Mouse (Mus musculus) hindbrain, embryonic 15.5 days (tissue): Measurements from ENCODE around the gene Zfp518b. TPM values are rescaled to one million over a fixed set of nuclear protein-coding genes. Genes with fewer than 3 reads are reported as not detected.

Experiments
- ATAC-seq: fragments of 200-750 bp; cut with Nextera tagmentation; 2 replicates; pipeline ENCODE4 v1.8.0; 2017; ENCODE audit warnings: low read depth, moderate number of reproducible peaks, moderate TSS enrichment; ENCODE audit not compliant: low FRiP score
- H3K27ac ChIP-seq: fragments of 300-500 bp; sonication (generic); replicated peaks from 2 replicates; pipeline ENCODE4 v1.5.1; 2015; ENCODE audit warnings: mild to moderate bottlenecking, inconsistent platforms
- H3K27me3 ChIP-seq: fragments of 300-500 bp; sonication (generic); 2 replicates; pipeline ENCODE4 v1.6.1; 2015; ENCODE audit warnings: control low read depth, inconsistent platforms
- H3K36me3 ChIP-seq: fragments of 300-500 bp; sonication (generic); 2 replicates; pipeline ENCODE4 v1.6.1; 2015; ENCODE audit warnings: control low read depth, inconsistent platforms
- H3K4me1 ChIP-seq: fragments of 300-500 bp; sonication (generic); replicated peaks from 2 replicates; pipeline ENCODE4 v1.6.1; 2015; ENCODE audit warnings: control low read depth, inconsistent platforms
- H3K4me2 ChIP-seq: fragments of 300-500 bp; sonication (generic); 2 replicates; pipeline ENCODE4 v1.6.1; 2015; ENCODE audit warnings: moderate library complexity, mild to moderate bottlenecking, inconsistent platforms
- H3K4me3 ChIP-seq: fragments of 300-500 bp; sonication (generic); 2 replicates; pipeline ENCODE4 v1.5.1; 2015; ENCODE audit warnings: mild to moderate bottlenecking, inconsistent platforms
- H3K9ac ChIP-seq: fragments of 300-500 bp; sonication (generic); 2 replicates; pipeline ENCODE4 v1.6.1; 2015; ENCODE audit warnings: inconsistent platforms
- H3K9me3 ChIP-seq: fragments of 300-500 bp; sonication (generic); 2 replicates; pipeline ENCODE4 v1.6.1; 2016; ENCODE audit warnings: control low read depth, inconsistent platforms
- WGBS: fragments of 180-500 bp; shearing (Covaris S2); methylation state at CpG from one replicate; pipeline ENCODE4 v1.1.7; 2015; 5-methylcytosine and 5-hydroxymethylcytosine counted together
- polyA plus RNA-seq: library from polyadenylated mRNA; unstranded; fragments of >200 nt; fragmentation: Nextera tagmentation; extraction: Ambion mirVana; gene quantifications from 2 replicates; pipeline ENCODE4 v1.2.1, GENCODE M21; 2015

Zfp518b gene
- polyA plus RNA-seq, 1 experiment from 2014 or later, result 32.1 TPM

DNA sequence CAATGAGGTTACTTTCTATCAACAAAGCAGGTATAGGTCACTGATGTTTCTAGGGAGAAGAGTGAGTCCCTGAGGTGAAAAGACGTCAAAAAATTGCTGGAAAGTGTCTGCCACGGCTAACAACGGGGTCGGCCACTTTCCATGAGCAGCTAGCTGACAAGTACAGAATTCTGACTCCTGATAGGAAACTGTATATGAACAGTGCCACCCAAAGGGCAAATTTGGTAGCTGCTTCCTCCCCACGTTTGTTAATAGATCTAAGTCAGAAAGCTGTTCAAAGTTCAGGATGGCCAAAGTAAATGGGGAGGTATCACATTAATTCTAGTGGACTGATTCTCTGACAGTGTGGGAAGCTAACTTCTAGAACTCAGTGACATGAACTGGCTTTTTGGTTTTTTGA, 63.8 kb downstream of the Zfp518b start:
- H3K9ac ChIP-seq, result no peak overlapping the region
- 36% methylated on average over 5 of the region's 5 CpGs for WGBS
- no peaks in the 10 kb centered on the region for H3K27me3 ChIP-seq
- H3K4me2 ChIP-seq, result no peak overlapping the region
- no peak overlapping the region for H3K27ac ChIP-seq
- no peak for ATAC-seq
- no peaks in the 10 kb centered on the region for H3K9me3 ChIP-seq
- no peaks in the 10 kb centered on the region for H3K36me3 ChIP-seq
- H3K4me3 ChIP-seq, result no peak overlapping the region
- H3K4me1 ChIP-seq, result no peaks in the 10 kb centered on the region

DNA sequence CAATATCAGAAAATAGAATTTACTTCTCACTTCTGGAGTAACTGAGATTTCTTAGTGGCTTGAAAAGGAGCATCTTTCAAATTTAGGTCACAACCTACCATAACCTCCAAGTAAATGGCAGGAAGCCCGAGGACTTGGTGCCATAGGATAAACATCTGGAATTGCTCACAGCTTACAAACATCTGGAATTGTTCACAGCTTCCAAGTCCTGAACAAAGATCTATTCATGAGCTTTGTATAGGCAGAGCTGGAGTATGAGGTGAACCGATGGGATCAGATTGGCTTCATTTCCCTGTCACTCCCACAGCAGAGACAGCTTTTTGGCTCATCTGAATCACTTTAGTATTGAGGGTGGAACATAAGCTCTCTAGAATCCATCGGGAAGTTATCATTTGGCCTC, 65.7 kb downstream of the Zfp518b start:
- Histone ChIP-seq H3K9ac (no peak overlapping the region), H3K27me3 (no peaks in the 10 kb centered on the region), H3K36me3 (no peaks in the 10 kb centered on the region), H3K4me3 (no peak overlapping the region), H3K9me3 (no peaks in the 10 kb centered on the region), H3K4me2 (no peak overlapping the region), H3K4me1 (no peaks in the 10 kb centered on the region), H3K27ac (no peak overlapping the region)
- no peak for ATAC-seq
- 72% methylated on average over 3 of the region's 3 CpGs for WGBS

Other genes starting within 250 kb of the Zfp518b start
- gene Slc2a9, start 181.7 kb downstream of the Zfp518b start, polyA plus RNA-seq, result 0.49 and 0.60 TPM in 2 replicates
- gene Wdr1, start 121.6 kb downstream of the Zfp518b start, polyA plus RNA-seq, result 185 and 188 TPM in 2 replicates
- gene Clnk, start 192.0 kb upstream of the Zfp518b start, polyA plus RNA-seq, result 0.09 and 0.12 TPM in 2 replicates